Comparison of ENCODE assay signal across 28 mouse cellular contexts in the genomic region with DNA sequence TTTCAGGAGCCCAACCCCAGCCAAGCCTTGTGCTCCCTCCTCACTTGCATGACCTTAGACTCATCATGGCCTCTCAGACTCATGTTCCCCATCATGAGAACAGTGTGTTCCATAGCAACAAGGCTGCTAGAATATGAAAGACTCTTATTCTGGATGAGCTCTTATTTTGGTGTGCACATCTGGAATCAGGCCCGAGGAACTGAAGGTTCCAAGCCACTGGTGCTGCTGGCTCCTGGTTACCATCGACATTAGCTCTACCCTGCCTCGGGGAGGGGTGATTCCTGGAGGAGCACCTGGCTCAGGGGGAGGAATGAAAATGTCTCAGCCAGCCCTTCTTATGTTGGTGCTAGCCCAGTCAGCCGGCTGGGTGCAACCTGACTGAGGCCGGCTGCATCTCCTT. TPM values are rescaled to one million over a fixed set of nuclear protein-coding genes. Genes with fewer than 3 reads are reported as not detected.
"Had no signal": no experiment of that assay in that cellular context is flagged by ENCODE, and none has a peak within 500 bp of the region (broad histone marks: within the 10 kb centered on the region; RNA-seq: fewer than 3 reads in every experiment).

No protein-coding gene starts in this region.

- H3K9ac ChIP-seq: heart, embryonic 13.5 days; heart, embryonic 15.5 days; hindbrain, embryonic 12.5 days; hindbrain, embryonic 14.5 days; intestine, embryonic 15.5 days; limb, embryonic 12.5 days; liver, embryonic 13.5 days had no signal

- H3K27ac ChIP-seq: heart, embryonic 13.5 days; heart, embryonic 15.5 days; hindbrain, embryonic 10.5 days; hindbrain, embryonic 12.5 days; hindbrain, embryonic 14.5 days; intestine, embryonic 15.5 days; layer of hippocampus, adult 2 months; left cerebral cortex, adult 2 months; limb, embryonic 10.5 days; limb, embryonic 12.5 days; liver, embryonic 13.5 days had no signal

- H3K4me1 ChIP-seq: heart, embryonic 13.5 days; heart, embryonic 15.5 days; intestine, embryonic 15.5 days; limb, embryonic 10.5 days; limb, embryonic 12.5 days had no signal

- H3K9me3 ChIP-seq: heart, embryonic 13.5 days; heart, embryonic 15.5 days; hindbrain, embryonic 10.5 days; hindbrain, embryonic 12.5 days; intestine, embryonic 15.5 days; limb, embryonic 10.5 days; limb, embryonic 12.5 days; liver, embryonic 13.5 days had no signal

- H3K4me2 ChIP-seq: heart, embryonic 11.5 days; heart, embryonic 13.5 days; heart, embryonic 15.5 days; hindbrain, embryonic 12.5 days; hindbrain, embryonic 14.5 days; intestine, embryonic 15.5 days; limb, embryonic 12.5 days; liver, embryonic 11.5 days; liver, embryonic 13.5 days had no signal

- H3K27me3 ChIP-seq: heart, embryonic 15.5 days; hindbrain, embryonic 12.5 days; intestine, embryonic 15.5 days; limb, embryonic 12.5 days had no signal

- H3K4me3 ChIP-seq: heart, embryonic 13.5 days; heart, embryonic 15.5 days; hindbrain, embryonic 10.5 days; hindbrain, embryonic 12.5 days; intestine, embryonic 15.5 days; layer of hippocampus, adult 2 months; left cerebral cortex, adult 2 months; limb, embryonic 10.5 days; limb, embryonic 12.5 days; liver, embryonic 13.5 days had no signal

- ATAC-seq: hindbrain, embryonic 16.5 days; inflammation-experienced regulatory T-cells, adult 6 months; intestine, embryonic 15.5 days; intestine, postnatal 0 days had no signal

- H3K36me3 ChIP-seq: heart, embryonic 13.5 days; heart, embryonic 15.5 days; hindbrain, embryonic 10.5 days; hindbrain, embryonic 12.5 days; intestine, embryonic 15.5 days; limb, embryonic 10.5 days; limb, embryonic 12.5 days; liver, embryonic 13.5 days had no signal

- DNase-seq: gastrocnemius, postnatal 25 days; heart, adult 18-20 months; heart, postnatal 14 days; heart, postnatal 4 days; kidney, adult 18-20 months; kidney, adult 8-10 months; kidney, postnatal 10 days; kidney, postnatal 25 days; kidney, postnatal 4 days; liver; liver, embryonic 13.5 days had no signal

RNA-seq across cellular contexts. Expression of a gene that starts 9.4 kb away (rescaled TPM):
- polyA plus RNA-seq: hindbrain, embryonic 12.5 days; hindbrain, embryonic 16.5 days; inflammation-experienced regulatory T-cells, adult 6 months; kidney, embryonic 14.5 days; kidney, embryonic 16.5 days; limb, embryonic 10.5 days; limb, embryonic 12.5 days had no signal
